Mouse (Mus musculus) MEL (cell line): ENCODE measurements around the gene Cald1. TPM values are rescaled to one million over a fixed set of nuclear protein-coding genes. Genes with fewer than 3 reads are reported as not detected.

Experiments
- DNase-seq: peaks from one replicate; pipeline ENCODE4 v3.0.0; 2011; ENCODE audit warnings: low read depth, low spot score
- H3K27ac ChIP-seq: 2 replicates; pipeline ENCODE4 v1.5.1; 2012; ENCODE audit warnings: low read depth, mild to moderate bottlenecking, control low read depth, low read length, moderate library complexity; ENCODE audit not compliant: control insufficient read depth
- H3K27me3 ChIP-seq, 2 experiments: fragments of 150-350 bp in 1 of 2; sonication (generic) in 1 of 2; 2 replicates each; pipeline ENCODE4 v1.6.1; 2012; ENCODE audit warnings: low read length in 2 of 2, mild to moderate bottlenecking in 2 of 2, improper control_type of control experiment in 1 of 2, moderate library complexity in 1 of 2; ENCODE audit not compliant: insufficient read depth in 2 of 2, control insufficient read depth in 1 of 2
- H3K36me3 ChIP-seq, 2 experiments: 2 replicates each; pipeline ENCODE4 v1.6.1; 2012 to 2014; ENCODE audit warnings: low read length in 2 of 2, improper control_type of control experiment in 1 of 2, inconsistent platforms in 1 of 2, mild to moderate bottlenecking in 1 of 2; ENCODE audit not compliant: insufficient read depth in 2 of 2, control insufficient read depth in 1 of 2
- H3K4me1 ChIP-seq, 2 experiments: fragments of 150-350 bp in 1 of 2; sonication (generic) in 1 of 2; 2 replicates each; pipeline ENCODE4 v1.6.1; 2012; ENCODE audit warnings: low read length in 2 of 2, improper control_type of control experiment in 1 of 2, mild to moderate bottlenecking in 1 of 2; ENCODE audit not compliant: insufficient read depth in 2 of 2, control insufficient read depth in 1 of 2
- H3K4me3 ChIP-seq, 2 experiments: fragments of 150-350 bp in 1 of 2; sonication (generic) in 1 of 2; 2 replicates each; pipeline ENCODE4 v1.5.1; 2012; ENCODE audit warnings: low read depth in 2 of 2, low read length in 2 of 2, mild to moderate bottlenecking in 2 of 2, moderate library complexity in 2 of 2, control low read depth in 1 of 2, improper control_type of control experiment in 1 of 2; ENCODE audit not compliant: control insufficient read depth in 1 of 2, insufficient read depth in 1 of 2
- H3K79me2 ChIP-seq: 2 replicates; pipeline ENCODE4 v1.6.1; 2012; ENCODE audit warnings: mild to moderate bottlenecking, low read length, moderate library complexity; ENCODE audit not compliant: control insufficient read depth, poor library complexity, insufficient read depth
- H3K9ac ChIP-seq: 2 replicates; pipeline ENCODE4 v1.6.1; 2012; ENCODE audit warnings: low read depth, mild to moderate bottlenecking, control low read depth, low read length, moderate library complexity; ENCODE audit not compliant: control insufficient read depth, poor library complexity, severe bottlenecking
- H3K9me3 ChIP-seq: fragments of 150-350 bp; sonication (generic); replicated peaks from 2 replicates; pipeline ENCODE4 v1.6.1; 2012; ENCODE audit warnings: mild to moderate bottlenecking, low read length, improper control_type of control experiment, moderate library complexity; ENCODE audit not compliant: insufficient read depth
- CHD1 ChIP-seq: IDR thresholded peaks from 2 replicates; pipeline ENCODE4 v1.6.1; 2012; ENCODE audit warnings: low read depth, mild to moderate bottlenecking, inconsistent platforms, low read length, improper control_type of control experiment
- CHD2 ChIP-seq: IDR thresholded peaks from 2 replicates; pipeline ENCODE4 v1.6.1; 2011; ENCODE audit warnings: low read length, improper control_type of control experiment
- CTCF ChIP-seq, 3 experiments: IDR thresholded peaks in 2 of 3; conservative IDR thresholded peaks in 1 of 3; 2 replicates each; pipeline ENCODE4 v1.5.1; 2011 to 2012; ENCODE audit warnings: low read length in 3 of 3, low read depth in 2 of 3, mild to moderate bottlenecking in 2 of 3, improper control_type of control experiment in 1 of 3, inconsistent platforms in 1 of 3, mixed read lengths in 1 of 3, moderate library complexity in 1 of 3; ENCODE audit not compliant: control insufficient read depth in 1 of 3, insufficient read depth in 1 of 3, poor library complexity in 1 of 3, severe bottlenecking in 1 of 3
- EP300 ChIP-seq, 2 experiments: IDR thresholded peaks; 2 replicates each; pipeline ENCODE4 v1.6.1; 2011; ENCODE audit warnings: improper control_type of control experiment in 2 of 2, low read length in 2 of 2, low read depth in 1 of 2, mild to moderate bottlenecking in 1 of 2
- ETS1 ChIP-seq: IDR thresholded peaks from 2 replicates; pipeline ENCODE4 v1.6.1; 2012; ENCODE audit warnings: low read depth, mild to moderate bottlenecking, inconsistent platforms, low read length, improper control_type of control experiment, moderate library complexity
- GABPA ChIP-seq: IDR thresholded peaks from 2 replicates; pipeline ENCODE4 v1.6.1; 2012; ENCODE audit warnings: low read depth, mild to moderate bottlenecking, inconsistent platforms, low read length, improper control_type of control experiment, moderate library complexity
- GATA1 ChIP-seq: IDR thresholded peaks from 2 replicates; pipeline ENCODE4 v1.6.1; 2011; ENCODE audit warnings: low read depth, low read length, improper control_type of control experiment
- MAFK ChIP-seq: IDR thresholded peaks from 2 replicates; pipeline ENCODE4 v1.6.1; 2011; ENCODE audit warnings: low read depth, mild to moderate bottlenecking, low read length, improper control_type of control experiment, borderline replicate concordance
- MAZ ChIP-seq: IDR thresholded peaks from 2 replicates; pipeline ENCODE4 v1.6.1; 2012; ENCODE audit warnings: low read depth, mild to moderate bottlenecking, inconsistent platforms, low read length, improper control_type of control experiment
- MXI1 ChIP-seq: IDR thresholded peaks from 2 replicates; pipeline ENCODE4 v1.6.1; 2011; ENCODE audit warnings: mild to moderate bottlenecking, low read depth, low read length, improper control_type of control experiment
- MYB ChIP-seq: IDR thresholded peaks from 2 replicates; pipeline ENCODE4 v1.6.1; 2011; ENCODE audit warnings: mild to moderate bottlenecking, low read depth, low read length, improper control_type of control experiment
- NELFE ChIP-seq: IDR thresholded peaks from 2 replicates; pipeline ENCODE4 v1.6.1; 2011; ENCODE audit warnings: low read depth, low read length, improper control_type of control experiment
- POLR2AphosphoS2 ChIP-seq: IDR thresholded peaks from 2 replicates; pipeline ENCODE4 v1.6.1; 2011; ENCODE audit warnings: low read length, improper control_type of control experiment
- RAD21 ChIP-seq: IDR thresholded peaks from 2 replicates; pipeline ENCODE4 v1.6.1; 2011; ENCODE audit warnings: mild to moderate bottlenecking, low read depth, low read length, improper control_type of control experiment
- RCOR1 ChIP-seq: IDR thresholded peaks from 2 replicates; pipeline ENCODE4 v1.6.1; 2012; ENCODE audit warnings: low read depth, mild to moderate bottlenecking, inconsistent platforms, low read length, improper control_type of control experiment
- TAL1 ChIP-seq: IDR thresholded peaks from 2 replicates; pipeline ENCODE4 v1.6.1; 2012; ENCODE audit warnings: mild to moderate bottlenecking, inconsistent platforms, low read length, moderate library complexity, mixed read lengths
- TBP ChIP-seq: IDR thresholded peaks from 2 replicates; pipeline ENCODE4 v1.8.0; 2011; ENCODE audit warnings: low read depth, low read length, improper control_type of control experiment
- UBTF ChIP-seq: IDR thresholded peaks from 2 replicates; pipeline ENCODE4 v1.6.1; 2012; ENCODE audit warnings: low read depth, mild to moderate bottlenecking, inconsistent platforms, low read length, improper control_type of control experiment, moderate library complexity, borderline replicate concordance; ENCODE audit not compliant: insufficient read depth
- ZMIZ1 ChIP-seq: IDR thresholded peaks from 2 replicates; pipeline ENCODE4 v1.6.1; 2012; ENCODE audit warnings: low read depth, mild to moderate bottlenecking, inconsistent platforms, low read length, improper control_type of control experiment, moderate library complexity
- polyA plus RNA-seq, 2 experiments: library from polyadenylated mRNA; stranded (reverse) in 1 of 2; unstranded in 1 of 2; fragments of >175 nt in 1 of 2; fragments of >200 nt in 1 of 2; gene quantifications; 2 replicates each; pipeline versions ENCODE4 v1.2.1 to v1.2.4; 2012; ENCODE audit warnings: low replicate concordance in 2 of 2, low read depth in 1 of 2; ENCODE audit not compliant: insufficient read length in 2 of 2, insufficient read depth in 1 of 2, missing spikeins in 1 of 2
- total RNA-seq: library from RNA; depleted of rRNA; stranded (reverse); fragments of 300-350 nt; gene quantifications from 2 replicates; pipeline ENCODE4 v1.2.3, GENCODE M21; 2012

The Cald1 gene
- total and polyA plus RNA-seq, 3 experiments: not detected

- Histone ChIP-seq H3K27ac (no peak overlapping the region), H3K79me2 (no peaks in the 10 kb centered on the region), H3K36me3 (no peaks in the 10 kb centered on the region), H3K9ac (no peak overlapping the region), H3K9me3 (no peaks in the 10 kb centered on the region), H3K27me3 (peaks cover 0 to 4% of the 10 kb centered on the region in 2 experiments; a peak in 3 of 4 replicates), H3K4me3 (no peak overlapping the region), H3K4me1 (no peaks in the 10 kb centered on the region)
- TF ChIP-seq RAD21 (no peak), MYB (no peak), GABPA (no peak), TBP (no peak), CHD1 (no peak), MXI1 (no peak), POLR2AphosphoS2 (no peak), UBTF (no peak), MAZ (no peak), EP300 (IDR thresholded peaks at IDR 0.05; ENCODE audit: low read depth in 1 of 2, low read length in 2 of 2) (no peak)
- no peak for DNase-seq
Measured at GRCm38 (mm10) chr6:34593353-34593752, 4.9 kb upstream of the Cald1 start.

GRCm38 (mm10) chr6:34597316-34597715 is 984 bp upstream of the Cald1 start:
- Histone ChIP-seq H3K9me3 (no peaks in the 10 kb centered on the region), H3K79me2 (no peaks in the 10 kb centered on the region), H3K36me3 (no peaks in the 10 kb centered on the region), H3K4me3 (no peak overlapping the region), H3K27me3 (peaks cover 2 to 4% of the 10 kb centered on the region in 2 experiments; a peak in 3 of 4 replicates), H3K27ac (no peak overlapping the region), H3K9ac (no peak overlapping the region), H3K4me1 (no peaks in the 10 kb centered on the region)
- no peak for TF ChIP-seq GATA1
- no peak for TF ChIP-seq RCOR1
- TF ChIP-seq ETS1: no peak
- no peak for TF ChIP-seq TBP
- no peak for TF ChIP-seq ZMIZ1
- no peak for TF ChIP-seq UBTF
- no peak for TF ChIP-seq MAFK
- no peak for TF ChIP-seq TAL1
- TF ChIP-seq RAD21: no peak
- no peak for DNase-seq

GRCm38 (mm10) chr6:34599171-34599570 is 871 bp downstream of the Cald1 start:
- H3K27ac ChIP-seq: no peak overlapping the region
- H3K4me3 ChIP-seq: no peak overlapping the region
- TF ChIP-seq CHD1: no peak
- TF ChIP-seq CHD2: no peak
- no peak for TF ChIP-seq MAZ
- TF ChIP-seq CTCF (IDR thresholded peaks at IDR 0.05 in 2 of 3, conservative IDR thresholded peaks at IDR 0.05 in 1 of 3; ENCODE audit: control insufficient read depth in 1 of 3, insufficient read depth in 1 of 3, low read depth in 2 of 3, low read length in 3 of 3, poor library complexity in 1 of 3, severe bottlenecking in 1 of 3): no peak
- no peak for TF ChIP-seq NELFE
- TF ChIP-seq EP300 (IDR thresholded peaks at IDR 0.05; ENCODE audit: low read depth in 1 of 2, low read length in 2 of 2): no peak
- H3K9me3 ChIP-seq: no peaks in the 10 kb centered on the region
- H3K4me1 ChIP-seq: no peaks in the 10 kb centered on the region
- H3K36me3 ChIP-seq: no peaks in the 10 kb centered on the region
- no peak overlapping the region for H3K9ac ChIP-seq
- peaks cover 2 to 4% of the 10 kb centered on the region in 2 experiments; a peak in 3 of 4 replicates for H3K27me3 ChIP-seq
- no peaks in the 10 kb centered on the region for H3K79me2 ChIP-seq
- no peak for DNase-seq
